Mouse (Mus musculus): ENCODE data around the gene Hoxb7. TPM values are rescaled to one million over a fixed set of nuclear protein-coding genes. Genes with fewer than 3 reads are reported as not detected.
A peak's percentile ranks its signal among the peaks of the same experiment; 100 is the strongest.

The Hoxb7 gene
- polyA plus RNA-seq, 1 experiment from 2014 or later = not detected

DNA sequence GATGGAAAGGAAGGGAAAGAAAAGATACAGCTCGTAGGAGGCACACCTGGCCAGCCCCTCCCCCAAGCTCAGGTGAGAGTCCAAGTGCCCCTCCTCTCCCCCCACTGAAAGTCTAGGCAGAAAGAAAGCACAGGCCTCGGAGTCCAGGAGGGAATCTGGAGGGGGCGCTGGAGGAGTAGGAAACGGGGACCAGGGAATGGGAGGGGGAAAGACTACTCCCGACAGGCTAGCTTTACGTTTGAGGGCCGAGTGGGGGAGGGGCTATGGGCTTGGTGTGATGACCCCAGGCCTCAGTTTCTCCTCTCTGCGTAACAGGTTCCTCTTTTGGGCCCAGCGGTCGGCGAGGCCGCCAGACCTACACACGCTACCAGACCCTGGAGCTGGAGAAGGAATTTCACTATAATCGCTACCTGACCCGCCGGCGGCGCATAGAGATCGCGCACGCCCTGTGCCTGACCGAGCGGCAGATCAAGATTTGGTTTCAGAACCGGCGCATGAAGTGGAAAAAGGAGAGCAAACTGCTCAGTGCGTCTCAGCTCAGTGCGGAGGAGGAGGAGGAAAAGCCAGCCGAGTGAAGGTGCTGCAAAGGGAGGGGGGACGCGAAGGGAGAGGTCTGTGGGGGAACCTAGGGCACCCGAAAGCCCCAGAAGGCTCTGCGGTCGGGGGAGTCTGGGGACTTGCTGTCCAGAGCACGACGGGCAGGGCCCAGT is 14.1 kb downstream of the Hoxb7 start:
- Histone ChIP-seq H3K27ac (replicated peaks) (no peak overlapping the region), H3K9me3 (no peaks in the 10 kb centered on the region), H3K36me3 (replicated peaks) (no peaks in the 10 kb centered on the region), H3K4me3 (0 out of 2 replicates have a peak overlapping the region, but pooled peaks have one; percentile 2), H3K4me1 (peaks cover 21% of the 10 kb centered on the region), H3K27me3 (replicated peaks; ENCODE audit: low read depth, poor library complexity, severe bottlenecking) (peaks cover 100% of the 10 kb centered on the region)
- WGBS = 1% methylated on average over 35 of the region's 35 CpGs
- no peak for DNase-seq (ENCODE audit: low spot score)

DNA sequence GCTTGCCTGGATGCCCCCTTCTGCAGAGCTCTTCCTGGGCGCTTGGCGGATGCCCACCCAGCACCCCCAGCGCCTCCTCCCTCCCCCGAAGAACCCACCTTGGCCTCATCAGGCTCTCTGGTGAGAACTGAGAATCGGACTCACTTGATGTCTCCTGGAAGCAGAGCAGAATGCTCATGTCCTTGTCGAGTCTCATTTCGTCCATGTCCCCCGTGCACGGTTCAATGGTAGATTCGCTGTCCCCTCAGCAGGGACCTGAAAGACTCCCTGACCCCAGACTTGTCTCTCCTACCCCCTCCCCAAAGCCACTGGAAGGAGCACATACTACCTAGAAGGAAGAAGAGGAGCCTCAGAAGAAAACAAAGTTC is 14.6 kb downstream of the Hoxb7 start:
- H3K4me3 ChIP-seq = 0 out of 2 replicates have a peak overlapping the region, but pooled peaks have one; percentile 2
- 2% methylated on average over 10 of the region's 10 CpGs for WGBS
- DNase-seq (ENCODE audit: low spot score) = no peak
- H3K36me3 ChIP-seq (replicated peaks) = no peaks in the 10 kb centered on the region
- H3K9me3 ChIP-seq = no peaks in the 10 kb centered on the region
- H3K4me1 ChIP-seq = peaks cover 21% of the 10 kb centered on the region
- H3K27ac ChIP-seq (replicated peaks) = no peak overlapping the region
- H3K27me3 ChIP-seq (replicated peaks; ENCODE audit: low read depth, poor library complexity, severe bottlenecking) = peaks cover 100% of the 10 kb centered on the region

GRCm38 (mm10) chr11:96301837-96302236 is 15.4 kb downstream of the Hoxb7 start:
- no peak overlapping the region for H3K27ac ChIP-seq (replicated peaks)
- H3K4me1 ChIP-seq = peaks cover 21% of the 10 kb centered on the region
- WGBS = under 1% methylated on average over 15 of the region's 15 CpGs

DNA sequence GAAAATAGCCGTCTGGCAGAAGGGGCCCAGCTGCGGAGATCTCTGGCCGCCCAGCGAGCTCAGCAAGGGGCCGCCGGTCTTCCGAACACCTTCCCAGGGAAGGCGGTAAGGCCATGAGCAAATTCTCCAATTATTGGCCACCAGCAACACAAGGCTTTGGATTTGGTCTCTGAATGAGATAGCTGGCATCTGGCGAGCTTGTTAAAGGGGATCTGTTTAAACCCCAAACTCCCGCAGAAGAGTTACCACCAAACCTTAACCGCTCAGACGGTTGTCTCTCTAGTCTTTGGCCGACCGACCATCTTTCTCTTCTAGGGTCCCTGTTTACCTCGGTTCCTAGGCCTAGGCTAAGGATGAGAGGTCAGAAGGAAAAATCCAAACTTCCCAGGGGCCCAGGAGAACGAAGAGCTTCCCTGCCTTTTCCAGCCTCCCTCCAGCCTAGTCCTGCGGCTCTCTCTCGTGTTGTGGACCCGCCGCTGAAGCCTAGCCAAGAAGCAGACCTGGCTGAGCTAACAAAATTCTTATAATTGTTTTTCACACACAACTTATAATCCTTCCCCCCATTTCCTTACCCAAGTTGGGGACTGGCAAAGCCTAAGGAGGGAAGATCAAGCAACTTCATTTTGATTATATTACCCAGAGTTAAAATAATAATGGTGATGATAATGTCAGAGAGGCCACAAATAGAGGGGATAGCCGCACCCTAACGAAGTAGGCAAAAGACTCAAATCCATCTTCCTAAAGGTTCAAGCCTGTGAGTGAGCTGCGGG is 16.1 kb downstream of the Hoxb7 start:
- H3K27me3 ChIP-seq (replicated peaks; ENCODE audit: low read depth, poor library complexity, severe bottlenecking) = peaks cover 100% of the 10 kb centered on the region
- peaks cover 21% of the 10 kb centered on the region for H3K4me1 ChIP-seq
- no peaks in the 10 kb centered on the region for H3K9me3 ChIP-seq
- WGBS = 4% methylated on average over 23 of the region's 23 CpGs
- H3K4me3 ChIP-seq = no peak overlapping the region
- DNase-seq (ENCODE audit: low spot score) = no peak
- H3K27ac ChIP-seq (replicated peaks) = no peak overlapping the region
- H3K36me3 ChIP-seq (replicated peaks) = no peaks in the 10 kb centered on the region

More at GRCm38 (mm10) chr11:96301837-96302236, 15.4 kb downstream of the Hoxb7 start:
- no peak for DNase-seq (ENCODE audit: low spot score)
- H3K27me3 ChIP-seq (replicated peaks; ENCODE audit: low read depth, poor library complexity, severe bottlenecking) = peaks cover 100% of the 10 kb centered on the region
- H3K4me3 ChIP-seq = no peak overlapping the region
- no peaks in the 10 kb centered on the region for H3K36me3 ChIP-seq (replicated peaks)
- no peaks in the 10 kb centered on the region for H3K9me3 ChIP-seq

DNA sequence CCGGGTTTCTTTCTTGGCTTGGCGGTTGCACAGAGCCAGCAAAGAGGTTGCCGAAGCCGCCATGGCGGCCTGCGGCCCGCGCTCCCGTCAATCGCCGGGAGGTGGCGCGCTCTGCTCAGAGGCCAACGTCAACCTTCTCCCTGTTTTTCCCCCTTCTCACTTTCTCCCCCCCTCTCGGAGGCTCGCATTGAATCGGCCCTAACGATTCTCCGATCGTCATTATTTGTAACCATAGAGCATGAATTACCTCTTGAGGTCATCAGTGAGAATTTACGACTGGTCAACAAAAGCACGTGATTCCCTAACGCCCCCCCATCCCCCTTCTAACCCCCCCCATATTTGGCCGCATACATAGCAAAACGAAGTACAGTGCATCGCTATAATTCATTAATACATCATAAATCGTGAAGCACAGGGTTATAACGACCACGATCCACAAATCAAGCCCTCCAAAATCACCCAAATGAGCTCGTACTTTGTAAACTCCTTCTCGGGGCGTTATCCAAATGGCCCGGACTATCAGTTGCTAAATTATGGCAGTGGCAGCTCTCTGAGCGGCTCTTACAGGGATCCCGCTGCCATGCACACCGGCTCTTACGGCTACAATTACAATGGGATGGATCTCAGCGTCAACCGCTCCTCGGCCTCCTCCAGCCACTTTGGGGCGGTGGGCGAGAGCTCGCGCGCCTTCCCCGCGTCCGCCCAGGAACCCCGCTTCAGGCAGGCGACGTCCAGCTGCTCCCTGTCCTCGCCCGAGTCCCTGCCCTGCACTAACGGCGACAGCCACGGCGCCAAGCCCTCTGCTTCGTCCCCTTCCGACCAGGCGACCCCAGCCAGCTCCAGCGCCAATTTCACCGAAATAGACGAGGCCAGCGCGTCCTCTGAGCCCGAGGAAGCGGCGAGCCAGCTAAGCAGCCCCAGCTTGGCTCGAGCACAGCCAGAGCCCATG is 17.0 kb downstream of the Hoxb7 start, which contains the start of gene Hoxb5:
Hoxb5 (plus strand) TSS at position 186 of the 949 bp plus-strand sequence.
- peak within 1 kb of the TSS; percentile 27 for H3K4me3 ChIP-seq
- H3K9me3 ChIP-seq = no peaks in the 10 kb centered on the region
- 1% methylated on average over 69 of the region's 69 CpGs for WGBS
- peak; percentile 89 for DNase-seq (ENCODE audit: low spot score)
- H3K27ac ChIP-seq (replicated peaks) = no peak within 1 kb of the TSS
- peaks cover 21% of the 10 kb centered on the region for H3K4me1 ChIP-seq
- no peaks in the 10 kb centered on the region for H3K36me3 ChIP-seq (replicated peaks)
- peaks cover 100% of the 10 kb centered on the region for H3K27me3 ChIP-seq (replicated peaks; ENCODE audit: low read depth, poor library complexity, severe bottlenecking)

- no peak for DNase-seq (ENCODE audit: low spot score)
- peaks cover 100% of the 10 kb centered on the region for H3K27me3 ChIP-seq (replicated peaks; ENCODE audit: low read depth, poor library complexity, severe bottlenecking)
- H3K27ac ChIP-seq (replicated peaks) = no peak overlapping the region
- 1% methylated on average over 38 of the region's 38 CpGs for WGBS
- H3K4me1 ChIP-seq = peaks cover 16% of the 10 kb centered on the region
- H3K36me3 ChIP-seq (replicated peaks) = no peaks in the 10 kb centered on the region
- no peaks in the 10 kb centered on the region for H3K9me3 ChIP-seq
- no peak overlapping the region for H3K4me3 ChIP-seq
Observed at GRCm38 (mm10) chr11:96304381-96305195, 18.2 kb downstream of the Hoxb7 start.

DNA sequence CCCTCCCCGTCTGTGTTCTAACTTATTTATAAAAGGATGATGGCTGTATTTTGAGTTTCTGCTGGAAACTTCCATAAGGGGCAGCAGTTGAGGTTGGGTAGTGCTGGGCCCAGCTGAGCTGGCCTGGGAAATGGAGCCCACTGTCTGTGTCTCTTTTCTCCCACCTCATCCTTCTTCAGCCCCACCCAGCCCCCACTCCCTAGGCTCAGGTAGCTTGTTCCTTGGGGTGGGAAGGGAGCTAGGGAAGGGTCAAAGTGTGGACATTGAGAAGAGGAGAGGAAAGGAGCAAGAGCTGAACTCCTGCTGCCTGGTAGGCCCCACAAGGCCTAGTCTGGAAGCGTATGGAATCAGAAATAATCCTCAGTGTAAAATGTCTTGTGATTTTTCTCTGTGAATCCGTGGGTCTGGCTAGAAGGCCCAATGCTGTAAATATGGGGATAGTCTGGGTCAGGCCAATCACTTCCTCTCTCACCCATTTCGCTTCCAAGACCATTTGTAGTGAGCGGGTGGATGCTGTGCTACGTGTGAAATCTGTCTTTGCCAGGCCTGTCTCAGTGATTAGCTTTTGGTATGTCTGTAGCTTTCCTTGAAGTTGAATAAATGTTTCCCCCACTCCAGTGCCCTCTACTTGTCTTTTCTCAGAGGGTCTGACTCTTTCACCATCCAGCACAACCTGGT is 19.2 kb downstream of the Hoxb7 start:
- DNase-seq (ENCODE audit: low spot score) = no peak
- Histone ChIP-seq H3K36me3 (replicated peaks) (no peaks in the 10 kb centered on the region), H3K27me3 (replicated peaks; ENCODE audit: low read depth, poor library complexity, severe bottlenecking) (peaks cover 100% of the 10 kb centered on the region), H3K9me3 (no peaks in the 10 kb centered on the region), H3K4me1 (peaks cover 11% of the 10 kb centered on the region), H3K4me3 (no peak overlapping the region), H3K27ac (replicated peaks) (no peak overlapping the region)
- WGBS = 11% methylated on average over 6 of the region's 6 CpGs

- H3K4me1 ChIP-seq = peaks cover 7% of the 10 kb centered on the region
- DNase-seq (ENCODE audit: low spot score) = no peak
- no peaks in the 10 kb centered on the region for H3K36me3 ChIP-seq (replicated peaks)
- no peaks in the 10 kb centered on the region for H3K9me3 ChIP-seq
- H3K27me3 ChIP-seq (replicated peaks; ENCODE audit: low read depth, poor library complexity, severe bottlenecking) = peaks cover 100% of the 10 kb centered on the region
- H3K27ac ChIP-seq (replicated peaks) = no peak overlapping the region
- H3K4me3 ChIP-seq = no peak overlapping the region
- 5% methylated on average over 7 of the region's 7 CpGs for WGBS
Observed at GRCm38 (mm10) chr11:96306183-96306907, 19.9 kb downstream of the Hoxb7 start.

DNA sequence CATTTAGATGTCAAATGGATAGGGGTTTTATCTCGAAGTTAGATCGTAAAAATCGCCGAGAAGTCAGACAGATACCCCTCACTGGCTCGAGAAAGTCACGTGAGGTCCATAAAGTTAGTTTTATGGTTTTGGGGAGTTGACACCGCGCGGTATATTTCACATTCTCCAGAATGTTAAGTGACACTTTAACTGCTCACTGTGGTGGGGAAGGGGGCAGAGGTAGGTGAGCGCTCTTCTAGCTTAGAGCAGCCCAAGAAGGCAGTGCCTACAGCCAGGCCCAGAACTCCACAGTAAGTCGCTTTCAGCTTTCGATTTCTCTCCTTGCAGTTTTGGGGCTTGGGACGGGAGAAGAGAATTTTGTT is 20.5 kb downstream of the Hoxb7 start:
- whole genome bisulfite sequencing = 3% methylated on average over 13 of the region's 13 CpGs
- H3K9me3 ChIP-seq = no peaks in the 10 kb centered on the region
- no peak overlapping the region for H3K4me3 ChIP-seq
- no peaks in the 10 kb centered on the region for H3K36me3 ChIP-seq (replicated peaks)
- no peak overlapping the region for H3K27ac ChIP-seq (replicated peaks)
- H3K27me3 ChIP-seq (replicated peaks; ENCODE audit: low read depth, poor library complexity, severe bottlenecking) = peaks cover 100% of the 10 kb centered on the region
- DNase-seq (ENCODE audit: low spot score) = no peak
- peaks cover 11% of the 10 kb centered on the region for H3K4me1 ChIP-seq

- 10% methylated on average over 4 of the region's 4 CpGs for WGBS
Observed at GRCm38 (mm10) chr11:96308763-96309162, 22.3 kb downstream of the Hoxb7 start.

DNA sequence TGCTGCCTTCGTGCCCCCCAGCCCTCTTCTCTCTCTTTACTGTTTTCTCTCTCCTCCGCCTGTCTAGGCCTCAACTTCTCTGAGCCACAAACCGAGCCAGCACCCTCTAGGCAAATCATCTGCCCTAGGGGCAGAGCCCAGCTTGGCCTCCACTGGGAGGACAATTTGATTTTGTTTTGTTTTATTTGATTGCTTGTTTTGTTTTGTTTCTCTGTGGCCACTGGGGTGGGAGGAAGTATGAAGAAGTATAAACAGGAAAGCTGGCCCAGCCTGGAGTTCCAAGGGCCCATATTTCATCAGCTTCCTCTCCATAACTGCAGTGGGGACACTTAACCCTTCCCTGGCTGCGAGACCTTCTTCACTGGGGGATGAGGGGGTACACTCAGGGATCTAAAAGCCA is 22.9 kb downstream of the Hoxb7 start:
- Histone ChIP-seq H3K9me3 (no peaks in the 10 kb centered on the region), H3K36me3 (replicated peaks) (no peaks in the 10 kb centered on the region), H3K27me3 (replicated peaks; ENCODE audit: low read depth, poor library complexity, severe bottlenecking) (peaks cover 100% of the 10 kb centered on the region), H3K4me1 (peaks cover 7% of the 10 kb centered on the region; the same call in 1 of the 2 replicates), H3K4me3 (no peak overlapping the region), H3K27ac (replicated peaks) (no peak overlapping the region)
- no peak for DNase-seq (ENCODE audit: low spot score)
- WGBS = 6% methylated on average over 4 of the region's 4 CpGs

More at GRCm38 (mm10) chr11:96308763-96309162, 22.3 kb downstream of the Hoxb7 start:
- Histone ChIP-seq H3K27ac (replicated peaks) (no peak overlapping the region), H3K36me3 (replicated peaks) (no peaks in the 10 kb centered on the region), H3K4me1 (peaks cover 8% of the 10 kb centered on the region; the same call in 1 of the 2 replicates), H3K4me3 (no peak overlapping the region), H3K27me3 (replicated peaks; ENCODE audit: low read depth, poor library complexity, severe bottlenecking) (peaks cover 100% of the 10 kb centered on the region), H3K9me3 (no peaks in the 10 kb centered on the region)
- no peak for DNase-seq (ENCODE audit: low spot score)

Data from embryonic facial prominence, embryonic 10.5 days (tissue).